Mouse (Mus musculus) heart, embryonic 13.5 days (tissue): ENCODE data around the gene 4833427G06Rik. TPM values are rescaled to one million over a fixed set of nuclear protein-coding genes. Genes with fewer than 3 reads are reported as not detected.

Experiments
- microRNA counts: library from miRNA; unstranded; fragments of <30 nt; microRNA quantifications from one replicate; lab custom pipeline; 2016
- microRNA-seq: library from miRNA; unstranded; fragments of <30 nt; microRNA quantifications from one replicate; pipeline ENCODE4, GENCODE M21; 2016
- polyA plus RNA-seq: library from polyadenylated mRNA; unstranded; fragments of >200 nt; fragmentation: Nextera tagmentation; extraction: Ambion mirVana; gene quantifications from 2 replicates; pipeline ENCODE4 v1.2.1, GENCODE M21; 2015

The 4833427G06Rik gene
- polyA plus RNA-seq, 1 experiment from 2014 or later, result not detected

MicroRNA genes within 50 kb of the gene (microRNA counts, 519-probe panel; counts per million panel counts)
- microRNA mmu-miR-34b-3p (lab: Ali Mortazavi, UCI) (209 counts per million, percentile 61 among the panel's probes with 10 or more counts), microRNA mmu-miR-34b-5p (lab: Ali Mortazavi, UCI) (209 counts per million, percentile 61 among the panel's probes with 10 or more counts), microRNA mmu-miR-34c (lab: Ali Mortazavi, UCI) (6,103 counts per million, percentile 94 among the panel's probes with 10 or more counts)

Small RNA genes within 50 kb of the gene (microRNA-seq; reads per million reads assigned to microRNA genes)
- gene Mir34b (19.4 reads per million, percentile 35 among the genes with 10 or more reads in this experiment), gene Mir34c (547 reads per million, percentile 74 among the genes with 10 or more reads in this experiment)

Other genes with a start within 250 kb of the 4833427G06Rik start
- 12.6 and 13.4 TPM in 2 replicates for gene Sik2, start 93.0 kb downstream of the 4833427G06Rik start, polyA plus RNA-seq
- gene Btg4, start 41.2 kb downstream of the 4833427G06Rik start, polyA plus RNA-seq, result not detected in 2 replicates
- gene Layn, start 25.0 kb downstream of the 4833427G06Rik start, polyA plus RNA-seq, result 8.3 and 8.6 TPM in 2 replicates
- gene Gm32742, start 63.4 kb upstream of the 4833427G06Rik start, polyA plus RNA-seq, result 0.01 TPM in 1 of 2 replicates, not detected in the other
- not detected in 2 replicates for gene Pou2af1, start 111.6 kb upstream of the 4833427G06Rik start, polyA plus RNA-seq
- 3.4 and 4.1 TPM in 2 replicates for gene Colca2, start 176.5 kb upstream of the 4833427G06Rik start, polyA plus RNA-seq
- not detected in 2 replicates for gene 1810046K07Rik, start 226.8 kb upstream of the 4833427G06Rik start, polyA plus RNA-seq